Mouse (Mus musculus) ovary, postnatal 10 days (tissue): ENCODE measurements around the gene Apold1.

Source experiments
- DNase-seq: peaks from one replicate; pipeline ENCODE4 v3.0.0; 2022; ENCODE audit warnings: low spot score

Apold1 gene

DNA sequence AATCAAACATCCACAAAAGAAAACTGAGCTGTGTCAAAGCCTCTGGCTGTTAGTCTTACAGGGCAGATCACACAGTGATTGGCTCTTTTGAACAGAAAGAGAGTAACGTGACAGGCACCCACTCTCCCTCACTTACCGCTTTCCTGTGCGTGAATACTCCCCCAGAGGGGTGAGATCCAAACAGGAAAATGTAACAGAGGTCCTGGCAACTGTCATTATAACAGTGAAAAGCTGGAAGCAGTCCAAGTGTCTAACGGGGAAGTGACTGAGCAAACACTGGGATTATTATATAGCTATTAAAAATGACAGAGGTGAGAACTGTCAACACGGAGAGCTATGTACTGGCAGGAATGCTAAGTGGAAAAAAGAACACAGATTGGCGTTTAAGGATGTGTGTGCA is 4.9 kb upstream of the Apold1 start:
- no peak for DNase-seq

DNA sequence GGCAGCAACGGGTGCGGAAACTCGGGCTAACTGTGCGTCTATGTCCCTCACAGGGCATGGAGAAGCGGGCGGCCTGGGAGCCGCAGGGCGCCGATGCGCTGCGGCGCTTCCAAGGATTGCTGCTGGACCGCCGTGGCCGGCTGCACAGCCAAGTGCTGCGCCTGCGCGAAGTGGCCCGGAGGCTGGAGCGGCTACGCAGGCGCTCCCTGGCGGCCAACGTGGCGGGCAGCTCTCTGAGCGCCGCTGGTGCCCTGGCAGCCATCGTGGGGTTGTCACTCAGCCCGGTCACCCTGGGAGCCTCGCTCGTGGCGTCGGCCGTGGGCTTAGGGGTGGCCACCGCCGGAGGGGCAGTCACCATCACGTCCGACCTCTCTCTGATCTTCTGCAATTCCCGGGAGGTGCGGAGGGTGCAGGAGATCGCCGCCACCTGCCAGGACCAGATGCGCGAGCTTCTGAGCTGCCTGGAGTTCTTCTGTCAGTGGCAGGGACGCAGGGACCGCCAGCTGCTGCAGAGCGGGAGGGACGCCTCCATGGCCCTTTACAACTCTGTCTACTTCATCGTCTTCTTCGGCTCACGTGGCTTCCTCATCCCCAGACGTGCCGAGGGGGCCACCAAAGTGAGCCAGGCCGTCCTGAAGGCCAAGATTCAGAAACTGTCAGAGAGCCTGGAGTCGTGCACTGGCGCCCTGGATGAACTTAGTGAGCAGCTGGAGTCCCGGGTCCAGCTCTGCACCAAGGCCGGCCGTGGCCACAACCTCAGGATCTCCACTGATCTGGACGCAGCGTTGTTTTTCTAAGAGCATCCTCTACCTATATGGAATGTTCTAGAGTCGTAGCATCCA is 2.2 kb downstream of the Apold1 start:
- DNase-seq, result peak; percentile 77

GRCm38 (mm10) chr6:134984748-134985147 is 3.2 kb downstream of the Apold1 start:
- no peak for DNase-seq

DNA sequence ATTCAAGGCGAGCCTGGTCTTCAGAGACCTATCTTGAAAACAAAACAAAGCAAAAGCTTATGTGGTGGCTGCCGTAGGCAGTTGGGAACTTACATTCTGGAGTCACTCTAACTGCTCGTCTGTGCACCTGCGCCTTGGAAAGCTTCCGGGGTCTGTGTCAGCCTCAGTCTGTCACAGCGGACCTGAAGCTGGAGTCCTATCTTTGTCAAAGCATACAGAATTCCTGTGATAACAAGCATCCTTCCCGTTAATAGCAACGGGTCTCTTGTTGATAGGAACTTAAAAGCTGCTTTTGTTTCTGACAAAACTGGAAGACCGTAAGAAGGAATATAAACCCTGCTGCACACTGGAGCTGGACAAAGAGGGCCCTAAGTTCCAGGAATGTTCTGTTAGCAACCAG is 6.9 kb downstream of the Apold1 start:
- DNase-seq, result no peak

GRCm38 (mm10) chr6:134990674-134991073 is 9.2 kb downstream of the Apold1 start:
- DNase-seq, result no peak

- DNase-seq, result no peak
Measured at GRCm38 (mm10) chr6:134994031-134994651, 12.6 kb downstream of the Apold1 start.

DNA sequence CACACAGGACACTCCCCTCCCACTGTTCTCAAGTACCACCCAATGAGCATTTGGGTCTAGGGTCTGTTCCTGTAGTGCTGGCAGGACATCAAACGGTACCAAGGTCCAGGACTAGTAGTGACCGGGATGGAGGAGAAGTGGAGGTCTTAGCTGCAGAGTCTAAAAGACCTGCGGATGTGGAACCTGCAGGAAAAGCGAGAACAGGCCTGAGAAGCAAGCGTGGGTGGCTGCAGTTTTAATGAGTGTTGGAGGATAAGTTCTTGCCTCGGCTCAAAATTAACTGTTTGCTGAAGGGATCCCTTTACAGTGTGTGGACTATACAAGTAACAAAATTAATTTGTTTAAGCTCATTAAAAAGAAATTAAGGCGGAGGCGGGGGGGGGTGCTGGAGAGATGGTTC is 13.5 kb downstream of the Apold1 start:
- no peak for DNase-seq

DNA sequence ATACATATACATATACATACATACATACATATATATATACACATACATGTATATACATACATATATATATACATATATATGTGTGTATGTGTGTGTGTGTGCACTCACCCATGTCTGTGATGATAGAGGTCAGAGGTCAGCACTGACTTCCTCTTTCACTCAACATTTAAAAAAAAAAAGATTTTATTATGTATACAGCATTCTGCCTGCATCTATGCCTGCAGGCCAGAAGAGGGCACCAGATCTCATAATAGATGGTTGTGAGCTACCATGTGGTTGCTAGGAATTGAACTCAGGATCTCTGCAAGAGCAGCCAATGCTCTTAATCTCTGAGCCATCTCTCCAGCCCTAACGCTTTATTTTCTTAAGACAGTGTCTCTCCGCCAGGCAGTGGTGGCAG is 15.4 kb downstream of the Apold1 start:
- no peak for DNase-seq

- no peak for DNase-seq
Measured at GRCm38 (mm10) chr6:134998076-134998475, 16.6 kb downstream of the Apold1 start.

DNA sequence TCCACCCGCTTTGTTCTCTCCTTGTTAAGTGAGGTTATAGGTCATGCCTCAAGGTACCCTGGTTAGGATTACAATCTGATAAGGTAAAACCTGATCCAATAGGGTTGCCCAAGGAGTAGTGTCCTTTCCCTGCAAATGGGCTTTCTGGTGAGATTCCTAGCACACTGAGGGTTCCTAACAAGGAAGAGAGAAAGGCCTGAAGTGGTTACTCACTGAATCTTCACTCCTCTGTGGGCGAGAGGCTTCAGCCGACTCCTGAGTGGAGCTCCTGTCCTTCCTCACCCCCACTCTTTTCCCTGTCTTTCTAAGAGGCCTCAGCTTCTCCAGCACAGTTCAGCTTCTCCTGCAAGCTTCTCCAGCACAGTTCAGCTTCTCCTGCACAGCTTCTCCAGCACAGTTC is 17.3 kb downstream of the Apold1 start:
- no peak for DNase-seq

DNA sequence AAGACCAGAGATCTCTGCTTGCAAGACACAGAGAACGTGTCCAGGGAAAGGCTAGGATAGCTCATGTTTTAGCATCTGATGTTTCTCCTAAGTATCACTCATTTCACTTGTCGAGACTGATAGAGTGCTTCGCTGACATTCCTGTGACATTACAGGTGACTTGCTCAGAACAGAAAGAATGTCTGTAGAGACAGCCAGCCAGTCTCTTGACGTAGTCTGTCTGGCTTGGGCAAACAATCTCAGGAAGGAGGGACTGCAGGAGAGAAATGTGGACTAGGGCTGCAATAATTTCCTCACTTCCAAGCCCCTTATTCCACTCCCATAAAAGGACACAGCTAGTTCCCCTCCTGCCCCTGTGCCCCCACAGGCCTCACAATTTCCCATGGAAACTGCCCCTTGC is 18.8 kb downstream of the Apold1 start:
- no peak for DNase-seq

DNA sequence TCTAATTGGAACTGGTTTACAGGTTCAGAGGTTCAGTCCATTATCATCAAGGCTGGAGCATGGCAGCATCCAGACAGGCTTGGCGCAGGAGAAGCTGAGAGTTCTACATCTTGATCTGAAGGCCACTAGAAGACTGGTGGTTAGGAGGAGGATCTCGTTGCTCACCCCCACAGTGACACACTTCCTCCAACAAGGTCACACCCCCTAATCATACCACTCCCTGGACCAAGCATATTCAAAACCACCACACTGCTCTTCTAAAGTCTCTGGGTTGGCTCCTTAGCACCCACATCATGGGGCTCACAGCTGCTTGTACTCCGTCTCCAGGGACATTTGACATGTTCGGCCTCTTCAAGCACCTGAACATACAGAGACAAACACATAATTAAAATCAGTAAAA is 20.5 kb downstream of the Apold1 start:
- DNase-seq, result no peak

DNA sequence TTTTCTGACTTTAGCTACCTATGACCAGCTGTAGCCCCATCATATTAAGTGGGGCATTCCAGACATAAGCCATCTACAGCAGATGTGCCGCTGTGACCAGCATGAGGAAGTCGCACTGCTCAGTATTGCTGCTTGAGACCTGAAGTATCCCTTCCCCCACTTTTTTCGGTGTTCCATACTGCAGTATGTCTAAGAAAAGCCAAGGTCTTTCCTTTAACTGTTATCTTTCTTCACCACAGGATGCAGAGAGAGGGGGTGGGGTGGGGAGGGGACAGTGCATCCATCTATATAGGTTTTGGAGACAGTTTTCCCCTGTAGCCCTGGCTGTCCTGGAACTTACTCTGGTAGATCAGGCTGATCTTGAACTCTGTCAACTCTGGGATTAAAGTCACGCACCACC is 24.9 kb downstream of the Apold1 start:
- no peak for DNase-seq

- DNase-seq, result peak; percentile 85
Measured at GRCm38 (mm10) chr6:135011048-135011733, 29.7 kb downstream of the Apold1 start, which contains the start of gene Ddx47. TSS of gene Ddx47 (plus strand) at chr6:135011612.

GRCm38 (mm10) chr6:135011734-135012116 is 30.2 kb downstream of the Apold1 start:
- DNase-seq, result no peak

GRCm38 (mm10) chr6:135017211-135017610 is 35.7 kb downstream of the Apold1 start:
- DNase-seq, result no peak

DNA sequence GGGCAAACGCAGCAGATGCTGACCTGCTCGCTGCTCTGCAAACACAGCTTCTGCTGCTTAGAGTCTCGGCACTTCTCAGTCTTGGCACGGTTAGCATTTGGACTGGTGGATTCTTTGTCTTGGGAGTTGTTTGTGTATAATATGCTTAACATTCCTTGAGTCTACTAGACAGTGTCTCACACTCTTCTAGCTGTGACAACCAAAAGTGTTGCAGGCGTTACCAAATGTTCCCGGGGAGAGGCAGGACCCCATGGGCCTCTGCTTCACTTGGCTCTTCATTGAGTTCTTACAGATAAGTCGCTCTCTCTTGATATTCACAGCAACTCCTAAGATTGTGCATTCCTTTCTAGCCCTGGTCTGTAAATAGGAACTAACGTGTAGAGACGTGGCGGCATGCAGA is 38.0 kb downstream of the Apold1 start:
- DNase-seq, result no peak

- no peak for DNase-seq
Measured at GRCm38 (mm10) chr6:135021633-135022032, 40.1 kb downstream of the Apold1 start.

GRCm38 (mm10) chr6:135023379-135023778 is 41.9 kb downstream of the Apold1 start:
- no peak for DNase-seq

- no peak for DNase-seq
Measured at GRCm38 (mm10) chr6:135024781-135025420, 43.4 kb downstream of the Apold1 start.

DNA sequence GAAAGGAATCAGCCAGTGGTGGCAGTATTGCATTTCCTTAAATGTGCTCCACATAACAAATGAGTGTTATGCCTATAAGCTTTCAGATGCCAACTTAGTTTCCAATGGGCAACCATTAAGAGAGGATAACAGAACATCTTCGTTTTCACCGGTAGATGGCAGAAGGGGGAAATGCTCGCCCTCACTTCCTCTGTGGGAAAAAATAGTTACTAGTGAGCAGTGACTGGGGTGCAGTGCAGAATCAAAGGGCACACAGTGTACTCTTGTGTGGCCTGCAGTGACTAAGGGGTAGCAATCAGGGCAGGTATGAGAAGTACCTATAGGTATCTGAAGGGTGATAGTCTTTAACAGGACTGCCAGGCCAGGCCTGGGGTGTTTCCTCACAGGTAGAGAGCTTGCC is 44.7 kb downstream of the Apold1 start:
- no peak for DNase-seq

- no peak for DNase-seq
Measured at GRCm38 (mm10) chr6:135026755-135027154, 45.2 kb downstream of the Apold1 start.

DNA sequence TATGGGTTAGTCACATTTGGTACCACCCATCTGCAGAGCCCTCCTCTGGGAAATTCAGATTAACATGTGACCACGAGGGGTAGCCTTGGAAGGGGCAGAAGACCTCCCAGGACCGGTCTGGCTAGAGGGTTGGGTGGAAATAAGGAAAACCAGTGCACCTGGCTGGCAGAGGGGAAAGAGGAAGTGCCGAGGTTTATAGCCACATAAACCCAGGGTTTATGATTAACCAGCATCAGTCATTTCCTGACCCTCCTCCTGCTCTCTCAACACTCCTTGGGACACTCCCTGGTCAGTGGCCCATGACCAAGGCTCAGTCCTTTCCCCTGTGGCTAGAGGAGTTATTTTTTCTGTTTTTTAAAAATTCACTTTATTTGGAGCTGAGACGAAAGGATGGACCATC is 47.7 kb downstream of the Apold1 start:
- DNase-seq, result no peak
